Mouse (Mus musculus) liver, embryonic 15.5 days (tissue): ENCODE data around the gene Fgd6. TPM values are rescaled to one million over a fixed set of nuclear protein-coding genes. Genes with fewer than 3 reads are reported as not detected.

Experiments used
- ATAC-seq: fragments of 200-750 bp; cut with Nextera tagmentation; 2 replicates; pipeline ENCODE4 v1.8.0; 2017; ENCODE audit warnings: moderate number of reproducible peaks, mild to moderate bottlenecking, moderate library complexity; ENCODE audit not compliant: insufficient read depth
- H3K27ac ChIP-seq: fragments of 300-500 bp; sonication (generic); replicated peaks from 2 replicates; pipeline ENCODE4 v1.5.1; 2015; ENCODE audit warnings: mild to moderate bottlenecking, inconsistent platforms
- H3K27me3 ChIP-seq: fragments of 300-500 bp; sonication (generic); 2 replicates; pipeline ENCODE4 v1.6.1; 2015; ENCODE audit warnings: mild to moderate bottlenecking, inconsistent platforms
- H3K36me3 ChIP-seq: fragments of 300-500 bp; sonication (generic); replicated peaks from 2 replicates; pipeline ENCODE4 v1.6.1; 2015; ENCODE audit warnings: moderate library complexity, mild to moderate bottlenecking, inconsistent platforms
- H3K4me1 ChIP-seq: fragments of 300-500 bp; sonication (generic); replicated peaks from 2 replicates; pipeline ENCODE4 v1.6.1; 2015; ENCODE audit warnings: inconsistent platforms
- H3K4me2 ChIP-seq: fragments of 300-500 bp; sonication (generic); 2 replicates; pipeline ENCODE4 v1.6.1; 2015; ENCODE audit warnings: moderate library complexity, mild to moderate bottlenecking, inconsistent platforms
- H3K4me3 ChIP-seq: fragments of 300-500 bp; sonication (generic); replicated peaks from 2 replicates; pipeline ENCODE4 v1.5.1; 2015; ENCODE audit warnings: mild to moderate bottlenecking, inconsistent platforms
- H3K9ac ChIP-seq: fragments of 300-500 bp; sonication (generic); 2 replicates; pipeline ENCODE4 v1.6.1; 2015; ENCODE audit warnings: moderate library complexity, mild to moderate bottlenecking, inconsistent platforms
- H3K9me3 ChIP-seq: fragments of 300-500 bp; sonication (generic); replicated peaks from 2 replicates; pipeline ENCODE4 v1.6.1; 2016; ENCODE audit warnings: inconsistent platforms
- WGBS: fragments of 180-500 bp; shearing (Covaris S2); methylation state at CpG from one replicate; pipeline ENCODE4 v1.1.7; 2015; ENCODE audit warnings: mixed read lengths; ENCODE audit not compliant: insufficient replicate concordance; 5-methylcytosine and 5-hydroxymethylcytosine counted together
- polyA plus RNA-seq: library from polyadenylated mRNA; unstranded; fragments of >200 nt; fragmentation: Nextera tagmentation; extraction: Ambion mirVana; gene quantifications from 2 replicates; pipeline ENCODE4 v1.2.1, GENCODE M21; 2015

Gene Fgd6
- polyA plus RNA-seq, 1 experiment from 2014 or later, result 2.8 TPM

DNA sequence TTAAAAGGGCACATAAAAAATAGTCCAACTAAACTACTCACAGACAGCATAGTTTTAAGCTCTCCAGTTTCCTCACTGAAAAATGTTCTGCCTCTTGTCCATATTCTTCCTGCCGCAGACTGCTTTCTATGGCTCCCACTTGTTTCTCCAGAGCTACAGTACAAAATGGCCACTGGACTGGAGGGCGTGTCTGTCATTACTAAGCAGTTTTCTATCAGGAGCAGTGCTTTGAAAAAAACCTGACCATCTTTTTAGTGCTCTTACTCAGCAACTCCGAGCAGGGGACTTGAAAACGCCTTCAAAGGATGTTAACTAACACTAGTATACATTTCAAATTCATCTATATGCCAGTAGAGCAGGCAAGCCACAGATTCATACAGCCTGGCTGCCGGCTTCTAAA, 15.2 kb upstream of the Fgd6 start:
- no peaks in the 10 kb centered on the region for H3K9me3 ChIP-seq
- ATAC-seq, result peak; percentile 81
- H3K27me3 ChIP-seq, result no peaks in the 10 kb centered on the region
- 47% methylated on average over 5 of the region's 5 CpGs for WGBS
- H3K4me1 ChIP-seq, result peaks cover 25% of the 10 kb centered on the region
- no peak overlapping the region for H3K9ac ChIP-seq
- H3K4me3 ChIP-seq, result peak overlapping the region; percentile 32
- no peaks in the 10 kb centered on the region; the same call in 1 of the 2 replicates for H3K36me3 ChIP-seq
- H3K27ac ChIP-seq, result peak overlapping the region; percentile 78
- H3K4me2 ChIP-seq, result peak overlapping the region; percentile 42

DNA sequence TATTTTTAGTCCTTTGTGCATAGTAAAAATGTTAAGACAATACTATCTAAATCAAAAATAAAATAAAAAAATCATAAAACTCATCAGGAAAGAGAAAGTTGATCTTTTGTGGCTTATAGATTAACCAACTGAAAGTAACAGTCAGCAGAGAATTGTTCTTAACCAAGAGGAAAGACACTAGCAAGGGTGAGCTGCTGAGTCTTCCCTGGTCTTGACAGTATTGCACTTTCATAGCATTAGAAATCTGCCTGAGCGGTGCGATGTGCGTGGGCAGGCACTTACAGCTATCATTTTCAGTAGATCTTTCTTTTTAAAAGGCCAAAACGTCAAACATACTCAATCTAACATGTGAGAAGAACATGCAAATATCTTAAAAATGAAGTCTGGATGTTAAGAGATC, 14.7 kb upstream of the Fgd6 start:
- no peak for ATAC-seq
- Histone ChIP-seq H3K4me3 (no peak overlapping the region; the same call in 1 of the 2 replicates), H3K36me3 (no peaks in the 10 kb centered on the region; the same call in 1 of the 2 replicates), H3K4me1 (peaks cover 25% of the 10 kb centered on the region), H3K9ac (no peak overlapping the region), H3K27me3 (no peaks in the 10 kb centered on the region), H3K4me2 (peak overlapping the region; percentile 42), H3K9me3 (no peaks in the 10 kb centered on the region), H3K27ac (peak overlapping the region; percentile 78)
- 83% methylated on average over 4 of the region's 4 CpGs for WGBS

DNA sequence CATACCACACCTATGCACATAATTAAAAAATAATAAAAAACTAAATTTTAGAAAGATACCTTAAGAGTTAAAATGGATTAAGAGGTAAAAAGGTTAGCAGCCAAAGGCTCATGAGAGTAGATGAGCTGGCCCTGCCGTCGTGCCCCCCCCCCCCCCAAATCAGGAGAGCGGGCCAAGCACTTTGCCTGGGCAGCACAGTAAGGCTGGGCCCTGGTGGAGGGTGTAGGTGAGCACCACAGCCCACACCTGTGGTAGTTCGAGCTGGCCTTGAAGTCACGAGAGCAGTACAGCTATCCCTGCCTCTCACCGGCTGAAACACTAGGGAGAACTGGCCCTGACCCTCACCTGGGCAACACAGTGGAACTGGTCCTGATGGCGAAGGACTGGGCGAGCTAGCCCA, 10.7 kb upstream of the Fgd6 start:
- Histone ChIP-seq H3K36me3 (peaks cover 8% of the 10 kb centered on the region; the same call in 1 of the 2 replicates), H3K4me3 (no peak overlapping the region), H3K4me1 (peaks cover 14% of the 10 kb centered on the region), H3K4me2 (no peak overlapping the region), H3K27me3 (no peaks in the 10 kb centered on the region), H3K9me3 (no peaks in the 10 kb centered on the region), H3K27ac (no peak overlapping the region), H3K9ac (no peak overlapping the region)
- no peak for ATAC-seq
- WGBS, result 81% methylated on average over 8 of the region's 8 CpGs

DNA sequence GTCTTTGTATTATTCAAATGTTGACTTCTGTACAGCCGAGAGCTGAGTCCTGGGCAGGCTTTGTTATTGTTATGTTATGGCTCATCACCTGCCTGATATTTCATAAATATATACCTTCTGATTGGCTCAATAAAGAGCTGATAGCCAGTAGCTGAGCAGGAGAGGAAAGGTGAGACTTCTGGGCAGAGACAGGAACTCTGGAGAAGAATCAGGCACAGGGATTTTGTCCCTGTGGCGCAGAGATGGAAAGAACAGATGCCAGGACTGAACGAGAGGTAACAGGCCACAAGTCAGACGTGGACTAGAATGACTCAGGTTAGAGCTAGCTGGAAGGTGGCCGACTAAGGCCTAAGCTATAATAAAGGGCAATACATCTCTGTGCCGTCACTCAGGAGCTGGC, 7.3 kb upstream of the Fgd6 start:
- Histone ChIP-seq H3K4me3 (no peak overlapping the region), H3K27me3 (no peaks in the 10 kb centered on the region), H3K9ac (no peak overlapping the region), H3K4me2 (no peak overlapping the region), H3K36me3 (peaks cover 9% of the 10 kb centered on the region; the same call in 1 of the 2 replicates), H3K27ac (no peak overlapping the region), H3K4me1 (no peaks in the 10 kb centered on the region; the same call in 1 of the 2 replicates), H3K9me3 (no peaks in the 10 kb centered on the region)
- no peak for ATAC-seq
- WGBS, result 70% methylated on average over 6 of the region's 6 CpGs

DNA sequence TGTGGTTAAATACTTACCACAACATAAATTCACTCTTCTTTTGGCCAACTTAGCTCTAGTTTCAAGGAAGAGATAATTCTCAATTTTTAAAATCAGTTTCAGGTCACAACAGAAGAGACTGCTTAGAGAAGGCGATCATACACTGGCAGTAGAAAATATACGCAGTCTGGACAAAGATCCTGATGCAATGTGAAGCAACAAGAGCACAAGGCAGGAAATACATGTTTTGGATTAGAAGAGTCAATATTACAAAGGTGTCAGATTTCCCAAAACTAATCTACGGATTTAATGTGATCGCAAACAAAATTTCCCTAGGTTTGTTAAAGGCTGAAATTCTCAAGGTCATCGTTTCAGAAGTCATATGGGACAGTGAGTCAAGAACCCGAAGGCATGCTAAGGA, 4.6 kb upstream of the Fgd6 start:
- Histone ChIP-seq H3K27me3 (no peaks in the 10 kb centered on the region), H3K36me3 (peaks cover 9% of the 10 kb centered on the region; the same call in 1 of the 2 replicates), H3K4me3 (no peak overlapping the region), H3K9me3 (no peaks in the 10 kb centered on the region), H3K4me2 (no peak overlapping the region), H3K4me1 (peaks cover 16% of the 10 kb centered on the region), H3K9ac (no peak overlapping the region), H3K27ac (no peak overlapping the region)
- 87% methylated on average over 6 of the region's 6 CpGs for WGBS
- ATAC-seq, result no peak

DNA sequence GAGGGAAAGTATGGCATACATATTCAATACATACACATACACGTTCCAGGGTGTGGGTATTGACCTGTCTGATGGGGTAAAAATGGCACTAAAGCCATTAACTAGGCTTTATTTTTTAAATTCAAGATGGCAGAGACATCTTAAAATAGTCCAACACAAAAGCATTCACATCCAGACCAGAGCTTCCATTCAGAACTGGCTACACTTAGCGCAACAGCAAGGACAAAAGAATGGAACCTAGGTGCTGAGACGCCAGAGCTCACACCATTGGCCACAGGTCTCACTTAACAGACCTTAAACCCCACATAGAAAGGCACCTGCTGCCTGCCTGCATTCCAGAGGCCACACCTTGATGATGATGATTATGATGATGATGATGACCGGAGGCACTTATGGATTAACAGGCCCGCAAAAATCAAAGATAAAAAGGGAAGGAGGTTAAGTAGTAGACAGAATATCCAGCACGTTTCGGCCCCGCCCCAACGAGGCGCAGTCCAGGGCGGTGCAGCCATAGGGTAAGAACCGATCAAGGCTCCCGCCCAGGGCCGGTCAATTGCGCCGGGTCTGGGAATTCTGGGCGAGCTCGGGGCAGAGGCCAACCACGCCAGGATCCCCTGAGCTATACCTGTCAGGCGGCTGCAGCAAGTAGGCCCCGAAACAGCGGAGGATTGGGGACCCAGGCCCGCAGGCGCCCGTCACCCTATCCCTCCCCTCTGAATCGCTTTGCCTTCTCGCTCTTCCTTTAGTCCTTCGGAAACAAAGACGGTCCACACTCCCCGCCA, 734 bp upstream of the Fgd6 start:
- H3K4me2 ChIP-seq, result peak overlapping the region; percentile 87
- H3K4me1 ChIP-seq, result peaks cover 32% of the 10 kb centered on the region
- H3K36me3 ChIP-seq, result peaks cover under 1% of the 10 kb centered on the region; the same call in 1 of the 2 replicates
- no peaks in the 10 kb centered on the region for H3K9me3 ChIP-seq
- peak overlapping the region; percentile 87 for H3K9ac ChIP-seq
- peak overlapping the region; percentile 84 for H3K27ac ChIP-seq
- WGBS, result 1% methylated on average over 30 of the region's 30 CpGs
- ATAC-seq, result peak; percentile 83
- H3K4me3 ChIP-seq, result peak overlapping the region; percentile 72
- H3K27me3 ChIP-seq, result no peaks in the 10 kb centered on the region

DNA sequence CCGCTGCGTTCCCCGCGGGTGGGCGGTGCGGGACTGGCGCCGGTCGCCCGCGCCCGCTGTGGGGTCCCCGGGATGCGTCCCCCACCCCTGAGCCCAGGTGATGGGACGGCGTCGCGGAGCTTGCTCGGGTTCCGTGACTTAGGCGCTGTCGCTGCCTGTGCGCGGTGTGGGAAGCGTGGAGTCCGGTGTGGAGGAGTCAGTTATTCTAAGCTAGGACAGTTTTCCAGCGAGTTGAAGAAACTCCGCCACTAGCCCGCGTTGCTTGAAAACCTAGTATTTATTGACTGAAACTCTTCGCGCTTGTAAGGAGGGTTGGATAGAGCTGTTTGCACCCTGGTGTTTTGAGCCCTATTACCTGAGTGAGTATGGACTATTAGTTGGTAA, 566 bp downstream of the Fgd6 start:
- H3K4me2 ChIP-seq, result peak overlapping the region; percentile 69
- peaks cover 35% of the 10 kb centered on the region for H3K4me1 ChIP-seq
- H3K4me3 ChIP-seq, result peak overlapping the region; percentile 72
- H3K36me3 ChIP-seq, result no peaks in the 10 kb centered on the region
- ATAC-seq, result peak; percentile 9
- no peaks in the 10 kb centered on the region for H3K9me3 ChIP-seq
- peak overlapping the region; percentile 81 for H3K9ac ChIP-seq
- WGBS, result under 1% methylated on average over 32 of the region's 32 CpGs
- no peaks in the 10 kb centered on the region for H3K27me3 ChIP-seq
- peak overlapping the region; percentile 84 for H3K27ac ChIP-seq

DNA sequence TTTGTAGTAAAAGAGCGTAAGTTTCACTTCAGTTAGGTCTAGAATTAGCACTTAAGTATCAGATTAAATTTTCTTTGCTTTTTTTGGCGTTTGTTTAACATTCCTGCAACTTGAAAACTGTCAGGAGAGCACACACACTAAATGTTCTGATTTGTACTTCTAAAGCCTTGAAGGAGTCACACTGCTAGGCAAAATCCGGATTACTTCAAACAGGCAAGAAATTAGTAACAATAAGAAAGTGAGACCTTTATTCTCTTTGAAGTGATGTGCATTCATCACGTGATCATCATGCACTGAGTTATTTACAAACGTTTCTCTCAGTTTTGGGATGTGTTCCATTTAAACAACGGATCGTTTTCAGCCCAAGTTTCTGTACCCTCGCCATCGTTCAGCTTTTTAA, 1.4 kb downstream of the Fgd6 start:
- Histone ChIP-seq H3K27ac (no peak overlapping the region), H3K27me3 (no peaks in the 10 kb centered on the region), H3K36me3 (no peaks in the 10 kb centered on the region), H3K9me3 (no peaks in the 10 kb centered on the region), H3K4me3 (peak overlapping the region; percentile 72), H3K9ac (peak overlapping the region; percentile 81; the same call in 1 of the 2 replicates), H3K4me1 (peaks cover 35% of the 10 kb centered on the region), H3K4me2 (peak overlapping the region; percentile 69)
- ATAC-seq, result no peak
- WGBS, result 41% methylated on average over 9 of the region's 9 CpGs

DNA sequence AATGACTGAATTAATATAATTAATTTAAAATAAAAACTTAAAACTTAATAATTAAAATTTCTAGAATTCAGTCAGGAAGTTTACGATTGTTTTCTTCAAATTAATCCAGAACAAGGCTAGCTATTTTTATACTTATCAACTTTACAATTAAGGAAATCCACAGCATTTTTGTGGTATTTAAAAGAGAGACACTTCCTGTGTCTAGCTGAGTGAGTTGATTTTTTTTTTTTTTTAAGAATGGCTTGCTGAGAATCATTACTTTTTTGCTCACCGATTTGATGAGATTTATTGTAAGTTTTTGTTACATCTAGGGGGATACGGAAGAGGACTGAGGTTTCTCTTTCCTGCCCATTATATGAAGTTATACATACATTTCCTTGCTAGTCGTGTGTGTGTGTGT, 1.8 kb downstream of the Fgd6 start:
- Histone ChIP-seq H3K27ac (no peak overlapping the region), H3K4me3 (peak overlapping the region; percentile 72; the same call in 1 of the 2 replicates), H3K27me3 (no peaks in the 10 kb centered on the region), H3K9ac (no peak overlapping the region), H3K4me2 (peak overlapping the region; percentile 69), H3K36me3 (no peaks in the 10 kb centered on the region), H3K4me1 (peaks cover 35% of the 10 kb centered on the region), H3K9me3 (no peaks in the 10 kb centered on the region)
- ATAC-seq, result no peak
- 55% methylated on average over 4 of the region's 4 CpGs for WGBS

DNA sequence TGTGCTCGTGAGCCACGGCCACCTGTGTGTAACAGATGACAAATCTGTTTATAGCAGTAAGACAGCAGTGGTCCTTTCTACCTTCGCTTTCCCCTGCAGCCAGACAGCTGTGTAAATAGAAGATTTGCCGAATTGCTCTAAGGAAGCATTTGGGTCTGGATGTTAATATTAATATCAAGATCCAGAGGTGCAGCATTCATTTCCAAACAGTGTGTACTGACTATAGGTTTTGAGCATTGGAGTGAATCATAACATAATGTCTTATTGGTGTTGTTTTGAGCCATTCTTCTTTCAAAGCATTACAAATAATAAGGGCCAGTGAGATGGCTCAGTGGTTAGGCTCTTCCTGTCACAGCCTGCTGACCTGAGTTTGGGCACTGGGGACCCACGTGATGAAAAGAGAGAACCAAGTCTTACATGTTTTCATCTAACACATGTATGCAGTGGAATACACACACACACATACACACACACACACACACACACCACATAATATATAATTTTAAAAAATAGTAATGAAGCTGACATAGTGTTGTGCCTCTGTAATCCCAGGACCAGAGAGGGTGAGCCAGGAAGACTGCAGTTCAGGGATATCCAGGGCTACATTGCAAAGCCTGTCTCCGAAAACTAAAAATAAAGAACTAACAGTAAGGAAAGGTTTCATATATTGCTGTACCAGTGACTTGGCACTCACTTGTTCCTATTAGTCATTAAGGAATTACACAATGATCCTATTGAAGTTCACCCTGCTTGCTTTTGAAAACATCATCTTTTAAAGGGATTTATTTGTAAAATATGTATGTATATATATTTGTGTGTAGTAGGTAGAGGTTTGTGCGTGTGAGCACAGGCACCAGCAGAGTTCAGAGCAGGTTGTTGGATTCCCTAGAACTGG, 2.8 kb downstream of the Fgd6 start:
- Histone ChIP-seq H3K27me3 (no peaks in the 10 kb centered on the region), H3K9ac (no peak overlapping the region), H3K4me3 (no peak overlapping the region), H3K27ac (no peak overlapping the region), H3K4me2 (no peak overlapping the region), H3K9me3 (no peaks in the 10 kb centered on the region), H3K4me1 (peaks cover 34% of the 10 kb centered on the region), H3K36me3 (peaks cover 4% of the 10 kb centered on the region; the same call in 1 of the 2 replicates)
- 71% methylated on average over 7 of the region's 7 CpGs for WGBS
- ATAC-seq, result no peak

DNA sequence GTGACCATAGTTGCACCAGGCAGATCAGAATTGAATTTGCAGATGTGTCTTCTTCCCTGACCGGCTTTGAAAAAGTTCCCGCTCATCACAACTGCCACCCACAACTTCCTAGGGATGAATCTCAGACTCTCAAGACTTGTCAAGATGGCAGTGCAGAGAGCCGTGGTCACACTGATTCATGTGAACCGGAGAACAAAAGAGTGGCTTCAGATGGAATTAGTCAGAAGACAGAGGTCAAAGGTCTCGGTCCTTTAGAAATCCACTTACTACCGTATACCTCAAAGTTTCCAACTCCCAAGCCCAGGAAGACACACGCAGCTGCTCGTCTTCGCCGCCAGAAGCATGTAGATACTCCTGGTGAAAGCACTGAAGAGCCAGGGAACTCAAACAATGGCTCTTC, 8.1 kb downstream of the Fgd6 start:
- H3K4me1 ChIP-seq, result peaks cover 33% of the 10 kb centered on the region
- no peak for ATAC-seq
- 82% methylated on average over 10 of the region's 10 CpGs for WGBS
- H3K9ac ChIP-seq, result no peak overlapping the region
- H3K4me2 ChIP-seq, result no peak overlapping the region
- no peak overlapping the region for H3K27ac ChIP-seq
- no peaks in the 10 kb centered on the region for H3K27me3 ChIP-seq
- H3K36me3 ChIP-seq, result peaks cover 32% of the 10 kb centered on the region
- H3K9me3 ChIP-seq, result no peaks in the 10 kb centered on the region
- H3K4me3 ChIP-seq, result no peak overlapping the region
